Mouse (Mus musculus) MEL-GATA-1-ER (cell line): ENCODE results near the gene Slc7a7.

Experiments
- DNase-seq: peaks from one replicate; pipeline ENCODE4 v3.0.0-alpha.2; 2012; ENCODE audit warnings: low read depth; ENCODE audit errors: extremely low read depth

Slc7a7 gene

DNA sequence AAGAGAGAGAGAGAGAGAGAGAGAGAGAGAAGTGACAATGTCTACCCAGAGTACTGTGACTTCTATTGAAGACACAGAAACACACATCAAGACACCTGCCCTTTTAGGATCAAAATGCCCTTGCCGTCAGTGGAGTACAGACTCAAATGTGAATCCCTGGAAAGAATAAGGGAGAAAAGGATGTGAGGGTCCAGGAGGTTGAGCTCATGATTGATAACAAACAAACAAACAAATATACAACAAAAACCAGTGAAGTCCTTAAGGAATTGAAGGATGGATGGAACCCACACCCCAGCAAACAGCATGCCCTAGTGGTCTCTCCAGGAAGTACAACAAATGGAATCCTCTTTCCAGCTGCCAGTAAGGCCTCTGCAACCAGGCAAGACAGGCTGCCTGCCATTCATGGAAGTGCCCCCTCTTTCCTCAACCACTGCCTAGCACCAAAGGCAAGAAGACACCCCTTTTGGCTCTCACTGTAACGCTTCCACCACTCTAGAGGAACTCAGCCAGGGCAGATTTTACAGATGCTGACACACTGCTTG lies 4.9 kb downstream of the Slc7a7 start:
- DNase-seq, result no peak

DNA sequence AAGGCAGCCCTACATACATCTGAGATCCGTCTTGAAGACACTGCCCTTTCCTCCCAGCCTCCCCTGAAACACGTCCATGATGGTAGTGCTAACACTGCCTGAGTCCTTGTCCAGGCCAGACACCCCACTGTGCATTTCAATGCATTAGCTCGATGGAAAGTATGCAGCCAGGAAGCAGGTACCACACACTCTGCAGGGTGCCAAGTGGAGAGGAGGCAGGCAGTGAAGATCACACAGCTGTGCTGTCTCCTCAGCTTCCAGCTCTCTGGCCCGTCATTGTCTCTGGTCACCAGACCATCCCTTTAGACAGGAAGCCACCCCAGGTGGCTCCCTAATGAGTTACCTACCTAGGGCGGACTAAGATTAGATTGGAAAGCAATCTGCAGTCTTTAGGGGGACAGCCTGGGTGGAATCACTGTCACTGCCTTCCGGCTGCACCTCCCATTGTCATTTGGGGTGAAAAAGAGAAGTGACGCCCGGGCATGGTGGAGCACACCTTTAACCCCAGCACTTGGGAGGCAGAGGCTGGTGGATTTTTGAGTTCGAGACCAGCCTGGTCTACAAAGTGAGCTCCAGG lies 5.5 kb downstream of the Slc7a7 start:
- no peak for DNase-seq

DNA sequence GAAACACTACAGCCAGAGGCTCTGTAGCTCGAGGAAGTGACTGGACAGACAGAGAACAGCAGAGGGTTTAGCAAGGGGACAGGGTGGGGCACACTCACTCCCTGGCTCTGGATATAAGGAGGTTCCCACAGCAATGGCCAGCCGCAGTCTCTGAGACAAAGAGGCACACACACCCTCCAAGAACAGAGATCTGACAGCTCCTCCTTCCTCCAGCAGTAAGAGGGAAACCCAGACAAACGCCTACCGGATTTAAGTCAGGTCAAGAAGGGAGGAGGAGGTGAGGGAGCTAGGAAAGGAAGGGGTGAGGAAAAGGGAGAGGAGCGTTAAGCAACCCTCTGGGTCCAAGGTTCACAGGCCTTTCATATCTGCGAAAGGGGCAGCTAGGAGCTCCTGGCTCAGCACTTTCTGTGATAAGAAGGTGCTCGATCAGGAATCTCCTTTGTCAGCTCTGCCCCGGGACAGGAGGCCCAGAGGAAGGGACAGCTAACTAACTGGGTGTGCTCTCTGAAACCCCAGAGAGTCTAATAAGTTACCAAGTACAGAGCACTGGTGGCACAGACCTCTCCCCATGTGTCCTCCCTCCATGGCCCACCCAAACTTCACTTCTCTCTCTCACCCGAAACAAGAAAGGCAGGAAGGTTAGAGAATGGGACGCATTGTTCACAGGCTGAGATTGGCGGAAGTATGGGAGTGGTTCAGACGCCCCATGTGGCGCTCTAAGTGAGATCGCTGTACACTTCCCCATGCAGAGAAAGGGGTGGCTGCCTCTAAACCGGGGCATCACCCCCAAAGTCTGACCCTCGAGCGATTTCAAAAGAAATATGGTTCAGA lies 7.4 kb downstream of the Slc7a7 start:
- no peak for DNase-seq

DNA sequence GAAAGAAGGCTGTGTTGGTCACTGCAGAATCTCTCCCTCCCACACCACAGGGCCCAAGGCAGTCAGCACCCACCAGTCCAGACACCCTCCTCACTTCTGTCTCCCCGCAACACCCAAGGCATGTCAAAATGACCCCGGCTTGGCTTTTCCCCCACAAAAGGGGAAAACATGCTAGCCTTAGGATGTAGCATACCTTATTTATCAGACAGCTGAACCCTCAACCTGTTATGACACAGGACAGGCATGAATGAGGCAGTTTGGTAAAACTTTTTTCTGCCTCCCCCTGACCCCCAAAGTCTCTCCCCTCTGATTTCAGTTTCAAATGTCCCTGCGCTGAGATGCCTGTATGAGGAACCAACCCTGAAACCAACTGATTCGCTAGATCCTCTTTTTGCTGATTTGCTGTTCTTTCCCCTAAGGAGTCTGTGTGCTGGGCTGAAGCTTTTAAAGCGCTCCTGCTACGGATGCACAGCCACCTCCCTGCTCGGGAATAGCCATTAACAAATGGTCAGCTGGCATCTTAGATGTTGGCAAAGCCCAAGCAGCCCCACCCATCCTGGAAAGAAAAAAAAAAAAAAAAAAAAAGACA lies 8.4 kb downstream of the Slc7a7 start:
- DNase-seq, result no peak

DNA sequence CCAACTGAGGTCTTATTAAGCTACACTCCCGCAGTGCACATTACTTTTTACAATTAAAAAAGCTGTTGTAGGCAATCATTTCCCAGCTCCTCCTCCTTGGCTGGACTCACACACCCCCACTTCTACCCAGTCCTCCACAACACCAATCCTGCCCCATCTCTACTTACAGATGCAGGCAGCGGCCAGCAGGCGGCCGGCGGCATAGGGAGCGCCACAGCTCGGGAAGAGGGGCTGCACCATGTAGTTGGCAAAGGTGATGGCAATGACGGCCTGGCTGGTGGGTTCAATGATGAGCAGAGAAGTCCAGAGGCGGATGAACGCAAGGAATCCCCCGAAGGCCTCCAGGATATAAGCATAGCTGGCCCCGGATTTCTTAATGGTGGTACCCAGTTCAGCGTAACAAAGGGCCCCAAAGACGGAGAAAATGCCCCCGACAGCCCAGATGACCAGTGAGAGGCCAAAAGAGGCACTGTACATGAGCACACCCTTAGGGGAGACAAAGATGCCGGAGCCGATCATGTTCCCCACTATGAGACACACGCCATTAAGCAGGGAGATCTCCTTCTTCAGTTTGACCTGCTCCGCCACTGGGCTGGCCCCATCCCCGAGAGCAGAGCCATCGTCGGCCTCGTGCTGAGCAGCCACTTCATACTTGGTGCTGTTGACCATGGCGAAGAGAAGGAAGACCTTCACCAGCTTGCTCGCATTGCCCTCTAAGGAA lies 9.1 kb downstream of the Slc7a7 start:
- DNase-seq, result no peak

DNA sequence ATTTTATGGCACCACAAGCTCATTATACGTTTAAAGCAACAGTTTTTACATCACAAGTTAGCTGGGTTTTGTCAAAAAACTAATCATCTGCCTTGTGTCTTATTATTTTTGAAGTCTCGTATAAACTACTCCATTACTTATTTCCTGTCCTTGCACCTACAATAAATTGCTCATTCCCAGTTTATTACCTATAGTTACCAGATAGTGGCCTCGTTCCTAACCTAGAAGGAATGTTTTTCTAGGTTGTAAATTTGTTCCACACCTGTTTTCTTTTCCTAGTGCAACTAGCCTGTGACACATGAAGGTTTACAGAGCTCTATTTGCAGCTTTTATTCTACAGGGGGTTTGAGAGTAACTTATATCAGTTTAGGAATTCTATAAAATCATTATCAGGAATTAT lies 15.9 kb downstream of the Slc7a7 start:
- no peak for DNase-seq

DNA sequence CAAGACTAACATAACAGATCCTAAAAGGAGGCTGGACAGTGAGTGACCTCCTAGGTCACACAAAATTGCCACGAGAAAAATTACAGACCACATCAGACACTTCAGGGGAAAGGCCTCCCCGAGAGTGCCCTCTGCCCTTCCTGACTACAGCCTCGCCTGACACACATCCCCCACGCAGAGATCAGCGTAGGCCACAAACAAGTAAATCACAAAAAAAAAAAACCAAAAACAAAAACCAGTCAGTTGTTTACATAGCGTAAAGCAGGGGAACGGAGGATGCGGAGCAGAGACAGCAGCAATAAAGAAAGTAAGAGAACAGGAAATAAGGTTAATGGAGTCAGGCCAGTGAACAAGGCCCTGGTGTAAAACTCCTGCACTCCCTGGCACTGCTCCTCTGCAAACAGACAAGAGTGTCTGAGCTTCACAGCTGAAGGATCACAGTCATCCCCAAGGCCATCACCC lies 18.6 kb downstream of the Slc7a7 start:
- DNase-seq, result no peak

DNA sequence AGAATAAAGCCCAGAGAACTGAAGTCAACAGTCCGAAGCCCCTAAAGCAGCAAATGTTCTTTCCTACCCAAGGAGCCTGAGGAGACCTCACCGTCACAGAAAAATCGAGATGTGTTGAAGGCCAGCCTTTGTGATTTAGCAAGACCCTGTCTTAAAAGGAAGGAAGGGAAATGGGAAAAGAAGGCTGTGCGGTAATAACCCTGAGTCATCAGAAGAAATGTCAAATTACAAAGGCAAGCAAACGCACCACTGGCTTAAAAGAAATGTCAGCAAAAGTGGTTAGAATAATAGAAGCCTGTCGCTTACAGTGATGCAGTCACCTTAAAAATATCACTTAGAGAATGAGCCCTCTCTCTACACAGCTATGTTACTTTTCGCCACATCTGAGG lies 19.1 kb downstream of the Slc7a7 start:
- no peak for DNase-seq

DNA sequence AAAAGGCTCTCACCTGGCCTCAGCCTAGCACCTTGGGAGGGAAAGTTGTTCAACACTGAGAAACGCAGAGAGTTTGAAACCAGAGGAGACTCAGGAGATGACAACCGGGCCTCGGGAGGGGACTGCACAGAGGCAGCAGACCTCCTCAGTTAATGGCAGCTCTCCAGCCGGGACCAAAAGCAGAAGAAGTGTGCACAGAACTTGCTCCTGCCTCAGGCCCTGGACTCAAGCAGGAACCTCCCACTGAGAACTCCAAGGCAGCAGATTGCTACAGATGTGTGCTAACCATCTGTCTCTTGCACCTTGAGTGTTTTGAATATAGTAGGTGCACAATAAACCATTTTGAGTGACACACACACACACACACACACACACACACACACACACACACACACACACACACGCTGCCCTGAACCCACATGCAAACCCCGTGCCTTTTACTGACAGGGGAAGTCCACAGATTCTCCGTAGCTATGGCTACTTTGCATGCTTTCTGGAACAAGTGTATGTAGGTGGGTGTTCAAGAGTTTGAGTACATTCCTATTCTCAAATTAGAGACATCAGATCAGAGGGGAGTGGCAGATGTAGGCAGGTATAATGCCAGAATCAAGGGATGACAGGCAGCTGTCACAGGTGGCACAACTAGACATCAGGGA lies 19.6 kb downstream of the Slc7a7 start:
- DNase-seq, result no peak

DNA sequence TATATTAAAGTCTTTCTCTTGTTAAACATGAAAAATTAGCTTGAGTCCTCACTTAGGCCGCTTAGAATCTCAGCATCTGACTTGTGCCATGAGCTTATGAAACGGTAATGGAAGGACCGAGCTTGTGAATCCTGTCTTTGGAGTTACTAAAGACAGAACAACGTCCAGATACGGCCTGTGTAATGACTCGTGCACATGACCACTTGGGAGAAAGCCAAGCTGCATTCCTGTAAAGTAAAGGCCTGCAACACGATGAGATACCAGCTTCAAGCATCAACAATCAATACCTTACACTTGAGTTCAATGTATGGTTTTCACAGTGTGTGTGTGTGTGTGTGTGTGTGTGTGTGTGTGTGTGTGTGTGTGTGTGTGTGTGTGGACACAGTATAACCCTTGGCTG lies 20.9 kb downstream of the Slc7a7 start:
- no peak for DNase-seq

DNA sequence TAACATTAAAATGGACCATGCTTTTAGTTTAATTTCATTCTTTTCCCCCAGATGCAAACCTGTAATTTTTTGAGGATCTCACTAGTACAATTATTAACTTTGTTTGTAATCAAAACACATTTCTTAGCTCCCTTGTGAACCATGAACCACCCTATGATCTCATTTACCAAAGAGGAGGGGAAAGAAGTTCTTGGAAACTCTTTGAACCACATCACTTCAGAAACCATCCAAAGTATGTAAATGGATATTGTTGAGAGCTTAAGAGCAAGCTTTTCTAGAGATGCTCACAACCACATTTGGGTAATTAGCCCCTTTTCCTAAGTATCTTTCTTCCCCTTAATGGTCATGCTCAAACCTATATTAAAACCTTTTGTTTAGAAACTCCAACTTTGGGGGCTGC lies 23.3 kb downstream of the Slc7a7 start:
- DNase-seq, result no peak

DNA sequence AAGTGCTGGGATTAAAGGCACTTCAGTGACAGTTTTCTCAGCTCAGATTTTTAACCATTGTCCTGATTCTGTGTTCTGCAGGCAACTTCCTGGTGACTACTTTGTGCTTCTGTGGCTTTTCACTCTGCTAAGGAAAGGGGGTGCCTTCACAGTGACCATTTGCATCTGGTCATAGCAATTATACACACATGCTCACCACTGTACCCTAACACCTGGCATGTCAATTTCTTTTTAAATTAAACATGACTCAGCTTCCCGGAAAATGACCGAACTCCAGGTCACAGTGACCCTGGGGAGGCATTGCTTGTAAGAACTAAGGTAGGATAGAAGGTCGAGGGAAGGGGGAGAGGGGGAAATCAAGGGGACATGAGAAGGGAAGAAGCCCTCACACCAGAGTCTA lies 23.8 kb downstream of the Slc7a7 start:
- no peak for DNase-seq

DNA sequence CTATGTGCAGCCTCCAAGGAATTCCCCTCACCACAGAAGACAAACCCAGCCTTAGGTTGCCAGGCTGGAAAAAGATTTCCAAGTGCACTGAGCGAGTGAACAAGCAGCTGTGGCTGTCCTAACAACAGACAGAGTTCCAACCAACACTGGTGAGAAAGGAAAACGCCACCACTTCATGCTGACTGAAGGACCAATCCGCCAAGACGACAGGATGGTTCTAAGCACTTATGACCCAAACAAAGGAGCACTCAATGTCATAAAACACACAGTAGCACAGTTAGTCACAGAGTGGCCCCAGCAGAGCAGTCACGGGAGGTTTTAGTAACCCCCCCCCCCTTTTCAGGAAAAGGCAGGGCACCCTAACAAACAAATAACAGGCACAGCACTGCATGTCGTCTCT lies 26.7 kb downstream of the Slc7a7 start:
- DNase-seq, result no peak

DNA sequence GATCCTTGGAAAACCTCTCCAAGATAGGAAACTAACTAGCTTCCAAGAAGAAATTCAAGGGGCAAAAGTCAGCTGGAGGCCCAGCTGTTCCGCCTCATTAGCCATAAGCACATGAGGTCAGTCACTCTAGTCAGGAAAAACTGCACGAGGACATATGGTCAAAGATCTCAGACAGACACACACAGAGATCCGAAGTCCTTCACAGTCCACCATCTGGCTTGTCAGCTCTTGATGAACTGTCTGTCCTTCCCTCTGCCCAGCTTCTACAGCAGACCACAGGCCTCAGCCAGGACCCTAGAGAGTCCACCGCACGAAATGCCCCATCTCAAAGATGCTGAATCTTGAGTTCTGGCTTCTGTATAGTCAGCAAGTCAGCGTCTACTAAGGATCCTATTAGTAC lies 30.0 kb downstream of the Slc7a7 start:
- no peak for DNase-seq

DNA sequence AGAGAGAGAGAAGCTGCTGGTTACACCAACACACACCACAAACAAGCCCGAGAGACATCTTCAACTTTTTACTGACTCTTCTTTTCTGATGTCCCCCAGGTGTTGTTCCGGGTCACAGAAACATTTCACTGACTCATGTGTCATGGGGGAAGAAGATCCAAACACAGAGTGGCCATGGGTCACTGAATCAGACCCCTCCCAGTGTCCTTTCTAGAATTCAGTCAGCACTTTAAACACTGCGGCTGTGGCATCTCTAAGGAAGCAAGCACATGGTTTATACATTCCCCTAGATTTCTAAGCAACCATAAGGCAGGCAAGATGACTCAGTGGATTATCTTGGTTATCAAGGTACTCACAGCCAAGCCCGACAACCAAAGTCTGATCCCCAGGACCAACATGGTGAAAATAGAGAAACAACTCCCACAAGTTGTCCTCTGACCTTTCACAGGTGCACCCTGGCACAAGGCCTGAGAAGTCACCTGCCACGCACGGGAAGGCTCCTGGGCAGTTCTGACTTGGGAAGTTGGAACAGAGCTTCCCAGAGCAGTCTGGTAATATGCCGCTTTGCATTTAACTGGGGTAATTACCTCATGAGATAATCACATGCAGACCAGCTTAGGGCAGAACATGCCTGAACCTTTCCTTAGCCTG lies 31.5 kb downstream of the Slc7a7 start:
- no peak for DNase-seq

DNA sequence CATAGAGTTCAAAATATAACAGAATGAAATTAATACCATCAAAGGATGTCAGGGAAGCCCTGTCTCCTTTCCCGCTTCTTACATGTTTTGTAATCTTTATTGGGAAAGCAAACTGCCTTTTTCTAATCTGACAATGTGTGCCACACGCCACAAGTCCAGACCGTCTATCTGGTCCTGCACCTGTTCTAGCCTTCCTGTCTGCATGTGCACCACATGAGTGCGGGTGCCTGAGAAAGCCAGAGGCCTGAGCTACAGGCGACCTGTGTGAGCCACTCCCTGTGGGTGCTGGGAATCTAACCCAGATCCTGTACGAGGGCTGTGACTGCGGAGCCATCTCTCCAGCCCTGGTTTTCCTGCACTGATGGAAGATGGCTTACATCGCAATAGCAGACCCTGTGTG lies 33.2 kb downstream of the Slc7a7 start:
- DNase-seq, result no peak

DNA sequence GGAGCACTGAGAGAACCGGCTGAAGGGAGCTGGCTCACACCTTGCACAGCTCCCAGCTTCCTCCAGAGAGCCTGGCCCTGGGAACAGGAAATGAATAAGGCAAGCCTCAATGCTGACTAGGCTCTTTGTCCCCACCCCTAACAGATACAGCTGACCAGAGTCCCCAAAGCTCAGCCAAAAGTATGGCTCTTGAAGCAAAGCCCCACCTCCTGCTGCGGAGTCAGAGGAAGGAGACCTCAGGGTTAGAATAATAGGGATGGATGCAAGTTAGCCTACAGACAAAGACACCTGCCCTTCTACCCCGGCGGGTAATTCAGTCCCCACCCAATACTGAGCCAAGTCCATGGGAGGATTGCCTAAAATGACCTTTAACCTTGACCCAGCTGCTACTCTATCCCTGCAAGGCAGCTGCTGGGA lies 34.2 kb downstream of the Slc7a7 start:
- no peak for DNase-seq

DNA sequence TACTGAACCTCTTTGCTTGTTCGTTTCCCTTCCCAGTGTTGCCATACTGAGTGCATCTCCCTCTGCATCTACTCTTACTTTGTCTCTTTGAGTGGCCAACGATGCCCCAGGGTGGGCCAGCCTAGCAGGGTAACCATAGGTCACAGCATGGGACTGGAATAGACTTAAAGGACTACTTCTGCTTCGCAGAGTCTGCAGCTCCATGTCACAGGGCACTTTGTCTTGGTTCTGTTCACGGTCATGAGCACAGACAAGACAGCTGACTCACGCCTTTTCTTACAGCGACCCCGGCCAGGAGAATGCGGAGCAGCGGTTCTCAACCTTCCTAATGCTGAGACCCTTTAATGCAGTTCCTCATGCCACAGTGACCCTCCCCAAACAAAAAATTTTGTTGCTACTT lies 34.9 kb downstream of the Slc7a7 start:
- no peak for DNase-seq

DNA sequence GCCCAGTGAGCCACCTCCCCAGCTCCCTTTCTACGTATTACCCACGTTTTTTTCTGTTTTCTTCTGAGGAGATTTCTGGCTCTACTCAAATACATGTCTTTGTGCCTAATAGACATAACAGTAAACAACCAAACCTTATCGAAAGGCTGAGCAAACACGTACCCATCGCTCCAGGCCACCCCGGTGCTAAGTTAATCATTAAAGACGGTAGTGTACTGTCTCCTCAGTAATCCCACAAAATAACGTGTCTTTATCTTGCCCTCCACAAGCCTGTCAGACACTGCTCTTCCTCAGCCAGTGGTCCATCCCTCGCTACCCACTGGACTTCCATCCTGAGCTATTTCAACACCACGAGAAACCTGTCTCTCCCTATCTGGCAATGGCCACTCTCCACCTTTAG lies 35.8 kb downstream of the Slc7a7 start:
- no peak for DNase-seq

DNA sequence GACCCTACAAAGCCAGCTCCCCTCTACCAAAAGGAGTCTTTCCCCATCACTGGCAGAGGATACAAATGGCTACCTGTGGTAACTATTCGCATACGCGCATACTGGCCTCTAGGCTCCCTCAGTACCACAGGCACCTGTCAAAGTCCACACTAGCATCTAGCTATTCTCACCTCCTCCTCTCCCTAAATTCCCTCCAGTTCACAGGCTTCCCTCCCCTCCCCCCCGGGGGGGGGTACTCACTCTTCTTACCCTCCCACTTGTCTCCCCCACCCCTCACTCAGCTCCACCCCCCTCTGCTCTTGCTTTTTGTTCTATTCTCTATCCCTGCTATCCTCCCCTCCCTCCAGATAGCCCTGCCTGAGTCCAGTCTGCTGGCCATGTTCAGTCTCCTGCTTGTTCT lies 37.0 kb downstream of the Slc7a7 start:
- DNase-seq, result no peak

DNA sequence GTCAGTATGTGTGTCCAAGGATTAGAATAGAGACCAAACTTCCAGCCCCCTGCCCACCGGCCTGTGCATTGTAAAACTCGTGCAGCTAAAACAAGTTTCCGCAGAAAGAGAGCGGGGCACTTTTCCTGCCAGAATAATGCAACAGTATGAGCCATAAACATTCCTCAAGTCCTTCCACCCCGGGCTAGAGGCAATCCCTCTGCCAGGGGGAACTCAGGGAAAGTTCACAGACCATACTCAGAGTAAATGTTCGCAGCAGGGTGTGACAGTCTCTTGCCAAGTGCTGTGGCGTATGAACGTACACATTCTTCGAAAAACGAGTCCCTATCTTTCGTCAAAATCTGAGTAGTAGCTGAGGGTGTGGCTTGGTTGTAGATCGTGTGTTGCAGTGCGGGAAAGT lies 38.0 kb downstream of the Slc7a7 start:
- no peak for DNase-seq
